Mouse (Mus musculus) limb, embryonic 12.5 days (tissue): ENCODE results near the gene Hrg. TPM values are rescaled to one million over a fixed set of nuclear protein-coding genes. Genes with fewer than 3 reads are reported as not detected.
"Not testable (repeated sequence)": the region's sequence is repeated elsewhere in the genome, so short reads cannot be mapped to it uniquely, and the experiment has no call there.

Source experiments
- ATAC-seq: fragments of 200-750 bp; cut with Nextera tagmentation; 2 replicates; pipeline ENCODE4 v1.8.0; 2017; ENCODE audit warnings: low read depth, moderate TSS enrichment; ENCODE audit not compliant: insufficient number of reproducible peaks, insufficient read depth, low FRiP score, low TSS enrichment
- H3K27ac ChIP-seq: fragments of 300-500 bp; sonication (generic); 2 replicates; pipeline ENCODE4 v1.5.1; 2016; ENCODE audit warnings: mild to moderate bottlenecking, moderate library complexity
- H3K27me3 ChIP-seq: fragments of 300-500 bp; sonication (generic); 2 replicates; pipeline ENCODE4 v1.6.1; 2016; ENCODE audit warnings: mild to moderate bottlenecking, moderate library complexity
- H3K36me3 ChIP-seq: fragments of 300-500 bp; sonication (generic); 2 replicates; pipeline ENCODE4 v1.6.1; 2016; ENCODE audit warnings: mild to moderate bottlenecking, moderate library complexity
- H3K4me1 ChIP-seq: fragments of 300-500 bp; sonication (generic); replicated peaks from 2 replicates; pipeline ENCODE4 v1.6.1; 2016
- H3K4me2 ChIP-seq: fragments of 300-500 bp; sonication (generic); 2 replicates; pipeline ENCODE4 v1.6.1; 2016; ENCODE audit warnings: mild to moderate bottlenecking, moderate library complexity
- H3K4me3 ChIP-seq: fragments of 300-500 bp; sonication (generic); replicated peaks from 2 replicates; pipeline ENCODE4 v1.5.1; 2016; ENCODE audit warnings: mild to moderate bottlenecking
- H3K9ac ChIP-seq: fragments of 300-500 bp; sonication (generic); replicated peaks from 2 replicates; pipeline ENCODE4 v1.6.1; 2016; ENCODE audit warnings: mild to moderate bottlenecking, moderate library complexity
- H3K9me3 ChIP-seq: fragments of 300-500 bp; sonication (generic); 2 replicates; pipeline ENCODE4 v1.6.1; 2016; ENCODE audit warnings: mild to moderate bottlenecking, moderate library complexity
- WGBS: fragments of 180-500 bp; shearing (Covaris S2); methylation state at CpG from one replicate; pipeline ENCODE4 v1.1.7; 2016; 5-methylcytosine and 5-hydroxymethylcytosine counted together
- polyA plus RNA-seq: library from polyadenylated mRNA; unstranded; fragments of >200 nt; fragmentation: Nextera tagmentation; extraction: Ambion mirVana; gene quantifications from 2 replicates; pipeline ENCODE4 v1.2.1, GENCODE M21; 2016

Hrg gene
- polyA plus RNA-seq, 1 experiment from 2014 or later, result not detected

DNA sequence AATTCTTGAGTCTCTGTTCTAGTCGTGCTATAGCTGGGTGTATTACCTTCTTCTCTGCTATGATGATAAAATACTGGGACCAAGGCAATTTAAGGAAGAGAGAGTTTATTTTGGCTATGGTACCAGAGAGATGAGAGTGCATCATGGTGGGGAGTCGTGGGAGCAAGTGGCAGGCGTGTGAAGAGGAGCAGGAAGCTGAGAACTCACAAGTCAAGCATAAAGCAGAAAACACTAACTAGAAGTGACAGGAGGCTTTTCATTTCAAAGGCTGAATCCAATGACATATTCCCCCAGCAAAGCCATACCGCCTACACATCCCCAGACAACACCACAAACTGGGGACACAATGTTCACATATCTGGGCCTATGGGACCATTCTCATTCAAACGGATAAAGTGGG is 11.4 kb downstream of the Hrg start:
- Histone ChIP-seq H3K27me3 (no peaks in the 10 kb centered on the region), H3K36me3 (no peaks in the 10 kb centered on the region), H3K9me3 (no peaks in the 10 kb centered on the region), H3K9ac (no peak overlapping the region), H3K4me3 (no peak overlapping the region), H3K27ac (no peak overlapping the region), H3K4me2 (no peak overlapping the region), H3K4me1 (no peaks in the 10 kb centered on the region)
- WGBS, result 81% methylated on average over 5 of the region's 5 CpGs
- ATAC-seq, result no peak

DNA sequence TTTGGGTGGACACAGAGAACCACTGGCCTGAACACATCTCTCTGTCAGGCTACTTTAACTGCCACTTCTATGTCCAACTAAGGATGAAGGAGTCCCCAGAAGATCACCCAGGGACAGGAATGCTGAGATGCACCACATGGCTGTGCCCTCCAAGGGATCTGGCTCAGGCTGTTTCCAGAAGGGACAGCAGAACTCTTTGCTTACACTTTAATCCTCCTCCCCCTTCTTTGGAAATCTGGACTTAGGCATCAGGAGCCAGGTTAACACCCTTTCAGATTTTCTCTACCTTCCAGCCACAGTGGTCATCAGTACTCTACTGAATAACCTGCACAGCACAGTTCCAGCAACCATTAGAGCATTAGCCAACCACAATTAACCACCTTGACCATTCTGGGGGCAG is 12.4 kb downstream of the Hrg start:
- H3K36me3 ChIP-seq, result no peaks in the 10 kb centered on the region
- no peak overlapping the region for H3K4me3 ChIP-seq
- H3K9ac ChIP-seq, result no peak overlapping the region
- H3K27ac ChIP-seq, result no peak overlapping the region
- no peaks in the 10 kb centered on the region for H3K27me3 ChIP-seq
- no peaks in the 10 kb centered on the region for H3K4me1 ChIP-seq
- no peak overlapping the region for H3K4me2 ChIP-seq
- ATAC-seq, result no peak
- no peaks in the 10 kb centered on the region for H3K9me3 ChIP-seq

GRCm38 (mm10) chr16:22967383-22968030 is 16.6 kb downstream of the Hrg start:
- Histone ChIP-seq H3K27ac (no peak overlapping the region), H3K9ac (no peak overlapping the region), H3K4me1 (no peaks in the 10 kb centered on the region), H3K9me3 (no peaks in the 10 kb centered on the region), H3K4me2 (no peak overlapping the region), H3K36me3 (no peaks in the 10 kb centered on the region), H3K4me3 (no peak overlapping the region), H3K27me3 (no peaks in the 10 kb centered on the region)
- WGBS, result 67% methylated on average over 1 of the region's 1 CpGs
- ATAC-seq, result no peak

- H3K4me2 ChIP-seq, H3K4me3 ChIP-seq, H3K9me3 ChIP-seq, H3K4me1 ChIP-seq, H3K9ac ChIP-seq, H3K27ac ChIP-seq, H3K36me3 ChIP-seq, H3K27me3 ChIP-seq, ATAC-seq: not testable (repeated sequence)
- 89% methylated on average over 3 of the region's 3 CpGs for WGBS
Observed at GRCm38 (mm10) chr16:22996951-22997350, 46.1 kb downstream of the Hrg start.

Other genes with a start within 250 kb of the Hrg start
- not detected in 2 replicates for gene Crygs, start 139.5 kb upstream of the Hrg start, polyA plus RNA-seq
- gene Tbccd1, start 93.4 kb upstream of the Hrg start, polyA plus RNA-seq, result 35.2 and 37.0 TPM in 2 replicates
- gene Dnajb11, start 93.2 kb upstream of the Hrg start, polyA plus RNA-seq, result 96.0 and 102 TPM in 2 replicates
- 0.25 and 0.33 TPM in 2 replicates for gene Ahsg, start 59.8 kb upstream of the Hrg start, polyA plus RNA-seq
- not detected in 2 replicates for gene Fetub, start 32.7 kb upstream of the Hrg start, polyA plus RNA-seq
- gene Kng2, start 78.4 kb downstream of the Hrg start, polyA plus RNA-seq, result not detected in 2 replicates
- 0.15 and 0.17 TPM in 2 replicates for gene Kng1, start 106.8 kb downstream of the Hrg start, polyA plus RNA-seq
- gene Eif4a2, start 156.4 kb downstream of the Hrg start, polyA plus RNA-seq, result 237 and 250 TPM in 2 replicates
- gene Rfc4, start 176.7 kb downstream of the Hrg start, polyA plus RNA-seq, result 175 and 179 TPM in 2 replicates
- not detected in 2 replicates for gene Adipoq, start 195.5 kb downstream of the Hrg start, polyA plus RNA-seq